Mouse (Mus musculus): ENCODE results near the gene Acta1.

Acta1 gene

DNA sequence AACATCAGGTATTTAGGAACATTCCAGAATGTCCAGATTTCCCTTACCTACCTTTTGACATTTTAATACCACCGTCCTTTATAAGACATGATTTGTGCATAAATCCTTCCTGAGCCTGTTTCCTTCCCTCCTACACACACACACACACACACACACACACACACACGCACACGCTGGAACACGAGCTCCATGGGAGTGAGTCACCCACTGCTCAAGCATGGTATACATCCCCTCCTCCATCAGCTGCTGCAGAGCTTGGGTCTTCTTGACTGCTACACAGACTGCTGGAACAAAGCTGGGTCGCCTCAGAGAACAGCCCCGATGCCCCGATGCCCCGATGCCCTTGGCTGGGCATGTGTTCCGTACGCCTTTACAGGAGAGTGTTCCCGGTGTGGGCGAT, 48.0 kb downstream of the Acta1 start:
- DNase-seq (ENCODE audit: low read depth in 2 of 2, low spot score in 2 of 2), result no peak

DNA sequence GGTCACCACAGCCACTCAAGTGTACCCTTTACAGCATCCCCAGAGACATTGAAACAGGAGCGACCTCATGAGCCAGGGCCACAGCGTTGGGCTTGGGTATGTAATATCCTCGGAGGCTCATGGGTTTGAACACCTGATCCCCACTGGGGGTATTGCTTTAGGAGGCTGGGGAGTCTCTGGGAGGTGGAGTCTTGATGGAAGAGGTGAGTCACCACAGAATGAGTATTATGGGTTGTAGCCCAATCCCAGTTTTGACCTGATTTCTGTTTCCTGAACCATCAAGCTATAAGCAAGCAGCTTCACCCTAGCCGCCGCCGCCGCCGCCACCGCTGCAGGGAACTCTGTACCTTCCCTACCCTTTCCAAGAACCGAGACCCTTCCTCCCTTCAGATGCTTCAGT, 48.6 kb downstream of the Acta1 start:
- DNase-seq (ENCODE audit: low read depth in 2 of 2, low spot score in 2 of 2), result no peak

DNA sequence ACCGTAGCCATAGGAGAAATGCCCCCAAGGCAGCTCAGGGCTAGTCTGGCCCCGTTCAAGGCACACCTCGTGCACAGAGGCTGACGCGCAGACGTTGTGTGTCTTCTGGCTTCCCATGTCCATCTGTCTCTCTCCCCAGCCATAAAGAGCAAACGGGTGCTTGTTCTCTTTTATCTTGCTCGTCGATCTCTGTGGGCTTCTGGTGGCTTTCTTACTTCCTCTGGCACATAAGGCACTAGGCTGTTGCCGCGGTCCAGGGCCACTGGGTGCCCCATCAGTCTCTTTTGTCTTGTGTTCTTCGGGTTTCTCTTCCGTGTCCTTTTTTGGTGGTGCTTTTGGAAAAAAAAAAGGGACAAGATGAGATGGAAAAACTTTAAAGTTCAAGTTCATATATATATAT, 49.4 kb downstream of the Acta1 start:
- DNase-seq (ENCODE audit: low read depth in 2 of 2, low spot score in 2 of 2), result no peak

DNA sequence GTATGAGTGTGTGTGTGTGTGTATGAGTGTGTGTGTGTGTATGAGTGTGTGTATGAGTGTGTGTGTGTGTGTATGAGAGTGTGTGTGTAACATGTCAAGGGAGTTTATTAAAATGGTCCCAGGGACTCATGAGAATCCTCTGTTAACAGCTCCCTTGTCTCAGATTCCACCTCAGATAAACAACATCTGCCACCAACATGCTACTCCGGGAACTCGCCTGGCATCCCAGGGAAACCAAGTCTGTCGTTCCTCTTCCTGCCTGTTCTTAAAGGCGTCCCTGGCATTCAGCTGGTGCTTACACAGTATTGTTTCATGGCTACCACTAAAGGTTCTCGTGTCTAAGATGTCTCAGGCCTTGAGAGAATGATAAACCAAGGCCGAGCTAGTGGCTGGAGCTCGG, 50.2 kb downstream of the Acta1 start:
- DNase-seq (ENCODE audit: low read depth in 2 of 2, low spot score in 2 of 2), result no peak

DNA sequence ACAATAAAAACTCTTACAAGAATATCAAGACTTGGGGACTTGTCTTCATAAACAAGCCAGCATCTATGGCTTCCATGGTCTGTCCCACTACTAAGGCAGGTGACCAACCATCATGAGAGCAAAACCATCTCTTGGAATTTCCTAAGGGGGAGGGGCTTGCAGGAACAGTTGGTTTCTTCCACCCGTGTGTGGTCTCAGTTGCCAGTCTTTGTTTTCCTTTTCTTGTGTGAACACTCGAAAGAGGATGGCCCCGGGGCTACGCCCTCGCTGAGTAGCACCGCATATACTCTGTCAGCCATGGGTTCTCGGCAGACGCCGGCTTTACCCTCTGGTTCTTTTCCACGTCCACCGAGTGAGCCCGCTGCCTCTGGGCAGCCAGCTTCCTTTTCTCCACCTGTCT, 52.5 kb downstream of the Acta1 start:
- DNase-seq (ENCODE audit: low read depth in 2 of 2, low spot score in 2 of 2), result no peak

Measured in CD8-positive naive resting alpha-beta T cell, adult 2 months (primary cell).